Mouse (Mus musculus) Patski (cell line): Measurements from ENCODE around the gene Rpl27. TPM values are rescaled to one million over a fixed set of nuclear protein-coding genes. Genes with fewer than 3 reads are reported as not detected.
"Not testable (repeated sequence)": the region's sequence is repeated elsewhere in the genome, so short reads cannot be mapped to it uniquely, and the experiment has no call there.

Source experiments
- ATAC-seq: fragments of 100-300 bp; one replicate; pipeline ENCODE4 v1.8.0; 2021
- CTCF ChIA-PET: fragments of 350-600 bp; sonication (Branson Sonifier 250); formaldehyde crosslinking; loops from one replicate; lab custom pipeline; 2022; ENCODE audit warnings: inconsistent platforms; lab: Charles Lee
- POLR2A ChIA-PET: fragments of 350-600 bp; sonication (Branson Sonifier 250); formaldehyde crosslinking; loops from one replicate; lab custom pipeline; 2022; ENCODE audit warnings: antibody characterized with exemption, inconsistent platforms; lab: Charles Lee
- DNase-seq: peaks from one replicate; pipeline ENCODE4 v3.0.0-alpha.2; 2011; ENCODE audit warnings: low read depth, low spot score
- H3K27me3 ChIP-seq: fragments of 371-371 bp; one replicate; pipeline ENCODE4 v1.5.1; 2021
- CTCF ChIP-seq: fragments of 100-300 bp; IDR thresholded peaks from one replicate; pipeline ENCODE4 v1.5.1; 2021
- in situ Hi-C: fragments of 300-500 bp; cut with MboI; formaldehyde crosslinking; loops from 3 replicates; pipeline ENCODE4 v1.11.1; 2018; ENCODE audit warnings: low pct_unique_long_range_greater_than_20kb, mixed read lengths
- polyA plus RNA-seq: library from polyadenylated mRNA; unstranded; gene quantifications from one replicate; pipeline ENCODE4 v1.2.3, GENCODE M21; 2021

Rpl27 gene
- polyA plus RNA-seq, 1 experiment from 2014 or later = 391 TPM

GRCm38 (mm10) chr11:101467477-101468262 lies 25.6 kb downstream of the Rpl27 start:
- POLR2A ChIA-PET = interaction anchor here (0.6 to 1.6 kb wide), 4 partner anchors 50 to 134 kb away, joined by 3 to 5 read pairs (median 4); partner anchors contain the start of gene Aarsd1
- no peak for TF ChIP-seq CTCF
- peak; percentile 58 for ATAC-seq
- H3K27me3 ChIP-seq = no peaks in the 10 kb centered on the region
- in situ Hi-C loops = loop anchor here (5.0 kb wide), 1 partner anchor 95 kb away; no protein-coding TSS in a partner anchor
- CTCF ChIA-PET = interaction anchor here (1.0 to 1.8 kb wide), 10 partner anchors 13 to 99 kb away, joined by 3 to 10 read pairs (median 3); no protein-coding TSS in a partner anchor
- no peak for DNase-seq

- ATAC-seq (no peak), DNase-seq (no peak)
- in situ Hi-C loops = loop anchor here (5.0 kb wide), 1 partner anchor 94 kb away; no protein-coding TSS in a partner anchor
- no peaks in the 10 kb centered on the region for H3K27me3 ChIP-seq
- TF ChIP-seq CTCF = no peak
- ChIA-PET POLR2A (interaction anchor here (0.6 to 1.6 kb wide), 5 partner anchors 10 to 134 kb away, joined by 3 to 5 read pairs (median 4); no protein-coding TSS in a partner anchor), CTCF (interaction anchor here (1.3 to 1.8 kb wide), 2 partner anchors 48 to 94 kb away, joined by 3 to 10 read pairs; no protein-coding TSS in a partner anchor)
Observed at GRCm38 (mm10) chr11:101468263-101468688, 26.2 kb downstream of the Rpl27 start.

GRCm38 (mm10) chr11:101468731-101469130 lies 26.6 kb downstream of the Rpl27 start:
- in situ Hi-C loops = loop anchor here (5.0 kb wide), 1 partner anchor 94 kb away; no protein-coding TSS in a partner anchor
- ATAC-seq (no peak), DNase-seq (no peak)
- ChIA-PET POLR2A (interaction anchor here (0.6 to 0.9 kb wide), 3 partner anchors 9 to 125 kb away, joined by 3 to 4 read pairs (median 3); no protein-coding TSS in a partner anchor), CTCF (interaction anchor here (1.3 kb wide), 1 partner anchor 47 kb away, joined by 3 read pairs; no protein-coding TSS in a partner anchor)
- no peak for TF ChIP-seq CTCF
- H3K27me3 ChIP-seq = no peaks in the 10 kb centered on the region

- H3K27me3 ChIP-seq = no peaks in the 10 kb centered on the region
Observed at GRCm38 (mm10) chr11:101469155-101469554, 27.1 kb downstream of the Rpl27 start.

GRCm38 (mm10) chr11:101470206-101470605 lies 28.1 kb downstream of the Rpl27 start:
- in situ Hi-C loops = no loop called here
- no peaks in the 10 kb centered on the region for H3K27me3 ChIP-seq
- no peak for TF ChIP-seq CTCF
- DNase-seq = no peak
- ChIA-PET CTCF (no interaction called here), POLR2A (interaction anchor here (0.8 kb wide), 1 partner anchor 14 kb away, joined by 3 read pairs; no protein-coding TSS in a partner anchor)
- no peak for ATAC-seq

More at GRCm38 (mm10) chr11:101469155-101469554, 27.1 kb downstream of the Rpl27 start:
- no peak for TF ChIP-seq CTCF
- in situ Hi-C loops = loop anchor here (5.0 kb wide), 1 partner anchor 93 kb away; no protein-coding TSS in a partner anchor
- CTCF ChIA-PET = interaction anchor here (1.3 kb wide), 1 partner anchor 47 kb away, joined by 3 read pairs; no protein-coding TSS in a partner anchor
- ATAC-seq (no peak), DNase-seq (no peak)
- POLR2A ChIA-PET = interaction anchor here (0.6 to 0.9 kb wide), 3 partner anchors 9 to 124 kb away, joined by 3 to 4 read pairs (median 3); no protein-coding TSS in a partner anchor

- H3K27me3 ChIP-seq = no peaks in the 10 kb centered on the region
- CTCF ChIA-PET = no interaction called here
- DNase-seq (no peak), ATAC-seq (no peak)
- in situ Hi-C loops = no loop called here
- POLR2A ChIA-PET = interaction anchor here (0.6 kb wide), 1 partner anchor 81 kb away, joined by 3 read pairs; no protein-coding TSS in a partner anchor
- TF ChIP-seq CTCF = no peak
Observed at GRCm38 (mm10) chr11:101471926-101472325, 29.8 kb downstream of the Rpl27 start.

- DNase-seq = no peak
- ChIA-PET POLR2A (interaction anchor here (0.6 kb wide), 1 partner anchor 82 kb away, joined by 3 read pairs; no protein-coding TSS in a partner anchor), CTCF (no interaction called here)
- H3K27me3 ChIP-seq = no peaks in the 10 kb centered on the region
- in situ Hi-C loops = no loop called here
- TF ChIP-seq CTCF = no peak
- ATAC-seq = no peak
Observed at GRCm38 (mm10) chr11:101472336-101472735, 30.2 kb downstream of the Rpl27 start.

GRCm38 (mm10) chr11:101473686-101474085 lies 31.6 kb downstream of the Rpl27 start:
- H3K27me3 ChIP-seq, ATAC-seq, CTCF ChIA-PET, DNase-seq, in situ Hi-C loops: not testable (repeated sequence)
- POLR2A ChIA-PET = interaction anchor here (0.7 kb wide), 1 partner anchor 43 kb away, joined by 3 read pairs; no protein-coding TSS in a partner anchor

- ChIA-PET POLR2A (no interaction called here), CTCF (no interaction called here)
- in situ Hi-C loops = no loop called here
- no peak for TF ChIP-seq CTCF
- ATAC-seq (no peak), DNase-seq (no peak)
- no peaks in the 10 kb centered on the region for H3K27me3 ChIP-seq
Observed at GRCm38 (mm10) chr11:101474298-101474697, 32.2 kb downstream of the Rpl27 start.

- H3K27me3 ChIP-seq, DNase-seq, ATAC-seq, POLR2A ChIA-PET, CTCF ChIA-PET, in situ Hi-C loops: not testable (repeated sequence)
Observed at GRCm38 (mm10) chr11:101476361-101476760, 34.3 kb downstream of the Rpl27 start.
